Mouse (Mus musculus) thymus, postnatal 14 days (tissue): ENCODE results near the gene Ak6.

Experiments
- DNase-seq: peaks from one replicate; pipeline ENCODE4 v3.0.0; 2021

Ak6 gene

GRCm38 (mm10) chr13:100650550-100651438 is at the start of gene Ak6, which contains the start of gene Rad17:
Gene Ak6 (plus strand): TSS chr13:100650979.
Gene Rad17 (minus strand): TSS chr13:100651051.
- peak; percentile 96 for DNase-seq

DNA sequence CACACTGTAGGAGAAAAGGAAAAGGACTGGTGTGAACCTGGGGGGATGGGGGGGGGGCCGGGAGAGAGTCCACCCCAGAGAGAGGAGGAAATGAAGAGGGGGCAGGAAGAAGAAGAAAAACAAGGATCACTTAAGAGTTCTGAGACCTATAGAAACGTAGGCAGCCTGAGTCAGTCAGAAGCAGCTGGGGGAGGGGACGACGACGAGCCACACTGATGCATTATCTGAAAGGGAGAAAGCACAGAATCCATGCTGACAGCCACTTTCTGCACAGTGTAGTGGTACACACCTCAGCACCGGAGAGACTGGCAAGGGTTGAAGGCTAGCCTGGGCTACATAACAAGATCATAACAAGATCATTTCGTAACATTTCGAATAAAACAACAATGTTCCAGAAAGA is 49.7 kb upstream of the Ak6 start:
- no peak for DNase-seq

DNA sequence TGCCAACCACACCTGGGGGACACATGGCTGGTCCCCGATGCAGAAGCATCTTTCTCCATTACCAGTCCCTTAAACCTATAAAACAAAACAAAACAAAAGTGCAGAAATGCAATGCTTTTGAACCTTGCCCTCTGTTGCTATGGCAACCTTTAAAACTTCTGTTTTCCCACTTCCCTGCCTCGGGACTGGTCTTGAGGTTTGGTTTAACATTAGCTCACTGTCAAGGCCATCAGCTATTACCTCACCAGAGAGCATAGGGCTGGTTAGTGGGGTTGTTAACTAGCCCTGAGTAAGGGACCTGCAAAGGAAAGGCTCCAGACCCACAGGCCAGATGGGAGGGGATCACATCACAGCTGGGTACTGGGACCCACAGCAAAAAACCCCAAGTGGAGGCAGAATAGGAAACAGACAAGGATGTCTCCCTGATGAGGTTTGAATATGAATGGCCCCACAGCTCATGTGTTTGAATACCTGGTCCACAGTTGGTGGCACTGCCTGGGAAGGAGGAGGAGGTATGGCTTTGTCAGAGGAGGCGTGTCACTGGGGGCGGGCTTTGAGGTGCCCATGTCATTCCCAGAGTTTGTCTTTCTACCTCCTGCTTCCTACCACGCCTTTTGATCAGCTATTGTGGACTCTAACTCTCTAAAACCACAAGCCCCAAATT is 48.4 kb upstream of the Ak6 start:
- DNase-seq, result no peak

DNA sequence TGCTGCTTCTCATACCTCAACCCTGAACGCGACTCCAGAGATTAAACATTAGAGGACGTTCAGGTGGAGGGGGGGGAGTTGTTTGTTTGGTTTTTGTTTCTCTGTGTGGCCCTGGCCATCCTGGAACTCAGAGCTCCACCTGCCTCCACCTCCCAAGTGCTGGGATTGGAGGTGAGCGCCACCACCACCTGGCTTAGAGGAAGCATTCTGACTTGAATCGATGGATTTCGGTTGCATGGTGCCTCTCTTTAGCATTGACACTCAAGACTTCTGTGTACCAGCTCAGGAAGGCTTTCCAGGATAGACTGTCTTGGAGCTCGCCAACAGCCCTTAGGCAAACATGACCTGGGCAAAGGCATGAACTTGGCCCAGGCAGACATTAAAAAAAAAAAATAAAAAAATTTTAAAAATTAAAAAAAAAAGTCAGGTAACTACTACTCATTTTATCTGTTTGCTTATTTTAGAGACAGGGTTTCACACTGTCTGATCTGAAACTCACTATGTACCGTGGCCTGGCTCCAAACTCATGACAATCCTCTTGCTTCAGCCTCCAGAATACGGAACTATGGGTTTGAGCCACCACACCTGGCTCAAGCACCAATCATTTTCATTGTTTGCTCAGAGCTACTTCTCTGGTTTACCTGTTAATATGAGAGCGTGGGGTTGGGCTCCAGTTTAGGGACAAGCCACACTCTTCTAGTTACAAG is 47.6 kb upstream of the Ak6 start:
- no peak for DNase-seq

DNA sequence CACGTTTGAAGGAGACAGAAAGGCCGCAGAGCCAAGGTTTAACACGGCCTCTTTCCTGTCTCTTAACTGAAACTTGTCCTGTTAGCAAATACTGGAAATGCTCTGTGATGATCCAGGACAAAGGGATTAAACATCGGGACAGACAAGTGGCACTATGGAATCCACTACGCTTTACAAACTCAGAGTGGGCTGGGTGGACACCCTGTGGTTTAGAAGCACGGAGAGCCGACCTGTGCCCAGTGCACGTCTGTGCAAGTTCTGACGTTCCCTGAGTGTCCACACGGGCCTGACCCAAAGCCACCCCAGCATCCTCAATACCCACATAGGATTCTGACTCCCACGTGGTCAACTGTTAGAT is 47.1 kb upstream of the Ak6 start:
- no peak for DNase-seq

GRCm38 (mm10) chr13:100605845-100606244 is 44.9 kb upstream of the Ak6 start:
- DNase-seq, result no peak

- DNase-seq, result no peak
These were observed 43.0 kb upstream of the Ak6 start for GRCm38 (mm10) chr13:100607756-100608155.

DNA sequence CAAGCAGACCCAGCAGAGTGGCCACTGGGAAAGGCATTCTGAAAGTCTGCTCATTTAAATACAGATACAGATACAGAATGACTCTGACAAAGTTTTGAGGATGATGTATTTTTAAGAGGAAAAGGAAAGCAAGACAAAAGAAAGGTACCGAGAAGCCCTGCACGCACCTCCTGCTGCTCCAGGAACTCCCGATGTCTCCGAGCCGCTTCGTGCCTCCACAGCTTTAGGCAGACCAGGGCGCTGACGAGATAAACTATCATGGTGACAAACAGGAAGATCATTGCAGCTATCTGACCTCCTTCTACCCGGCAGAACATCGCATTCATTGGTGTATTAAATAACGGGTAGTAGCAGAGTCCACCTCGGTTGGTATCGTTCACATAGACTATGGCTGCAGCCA is 39.5 kb upstream of the Ak6 start:
- DNase-seq, result no peak

GRCm38 (mm10) chr13:100612251-100612650 is 38.5 kb upstream of the Ak6 start:
- DNase-seq, result no peak

- peak; percentile 19 for DNase-seq
These were observed 37.9 kb upstream of the Ak6 start for GRCm38 (mm10) chr13:100612903-100613302.

DNA sequence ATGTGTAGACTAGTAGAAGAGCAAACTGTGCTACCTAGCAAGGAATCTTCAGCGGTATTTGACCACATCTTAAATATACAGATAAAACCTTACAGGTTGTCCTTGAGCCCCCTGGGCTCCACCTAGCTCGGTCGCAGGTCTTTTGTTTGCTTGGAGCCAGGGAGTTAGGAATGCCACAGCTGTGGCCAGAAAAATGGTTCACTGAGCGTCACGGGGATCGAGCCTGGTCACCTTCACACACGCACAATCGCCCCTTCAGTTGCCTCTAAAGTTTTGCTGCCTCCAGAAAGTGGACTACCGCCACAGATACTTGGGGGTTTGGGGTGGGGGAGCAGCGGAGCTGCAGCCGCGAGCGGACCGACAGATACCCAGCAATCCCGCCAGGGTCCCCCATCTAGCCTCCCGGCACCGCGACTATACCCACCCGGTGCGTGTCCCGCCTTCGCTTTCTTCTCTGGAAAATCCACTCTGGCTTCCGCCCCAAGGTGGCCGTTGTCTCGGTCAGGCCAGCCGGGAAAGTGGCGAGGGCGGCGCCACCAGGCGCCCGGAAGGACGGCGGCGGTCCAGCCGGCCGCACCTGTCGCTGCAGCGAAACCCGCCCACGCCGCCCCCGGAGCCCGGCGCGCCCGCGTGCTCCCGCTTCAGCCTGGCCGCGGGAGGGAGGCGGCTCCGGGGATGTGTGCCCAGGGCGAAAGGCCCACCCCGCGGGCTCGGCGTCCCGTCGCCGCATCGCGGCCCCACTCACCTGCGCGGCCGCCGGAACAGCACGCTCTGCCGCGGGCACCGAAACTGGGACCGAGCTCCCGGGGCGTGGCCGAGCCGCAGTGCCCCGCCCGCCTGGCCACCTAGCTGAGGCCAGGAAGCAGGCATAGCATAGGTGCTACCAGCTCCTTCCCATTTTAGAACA is 34.3 kb upstream of the Ak6 start, which contains the start of gene Marveld2:
Gene Marveld2 (minus strand): TSS at position 791 of the 907 bp plus-strand sequence.
- DNase-seq, result peak; percentile 55

GRCm38 (mm10) chr13:100617583-100617982 is 33.2 kb upstream of the Ak6 start:
- no peak for DNase-seq

DNA sequence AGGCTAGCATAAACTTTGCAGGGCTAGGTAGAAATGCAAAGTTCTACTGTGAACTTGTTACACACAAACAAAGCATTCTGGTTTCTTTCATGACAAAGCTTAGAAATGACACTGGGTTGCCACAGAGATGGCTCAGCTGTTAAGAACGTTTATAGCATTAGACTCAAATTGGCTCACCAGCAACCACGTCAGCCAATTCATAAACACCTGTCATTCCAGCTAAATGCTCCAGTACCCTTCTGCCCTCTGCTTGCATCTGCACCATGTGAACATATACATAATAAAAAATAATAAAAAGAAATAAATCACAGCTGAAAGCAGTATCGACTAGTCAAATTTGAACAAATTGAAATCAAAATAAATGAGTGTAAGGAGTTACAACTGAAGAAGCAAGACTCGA is 28.5 kb upstream of the Ak6 start:
- DNase-seq, result no peak

- no peak for DNase-seq
These were observed 16.6 kb upstream of the Ak6 start for GRCm38 (mm10) chr13:100634106-100634691.

GRCm38 (mm10) chr13:100642471-100643209 is 8.1 kb upstream of the Ak6 start:
- no peak for DNase-seq

GRCm38 (mm10) chr13:100648223-100648622 is 2.6 kb upstream of the Ak6 start:
- no peak for DNase-seq

- no peak for DNase-seq
These were observed 834 bp downstream of the Ak6 start, which contains the start of gene Taf9 for GRCm38 (mm10) chr13:100651439-100652186. Gene Taf9 (plus strand): TSS chr13:100651579.

GRCm38 (mm10) chr13:100658091-100658490 is 7.3 kb downstream of the Ak6 start:
- DNase-seq, result no peak

GRCm38 (mm10) chr13:100659864-100660456 is 9.2 kb downstream of the Ak6 start:
- DNase-seq, result peak; percentile 54
